Mouse (Mus musculus) midbrain, embryonic 10.5 days (tissue): Measurements from ENCODE around the gene Ece1. TPM values are rescaled to one million over a fixed set of nuclear protein-coding genes. Genes with fewer than 3 reads are reported as not detected.

Experiments used
- DNase-seq: peaks from one replicate; pipeline ENCODE4 v3.0.0-alpha.2; 2017; ENCODE audit warnings: low spot score
- H3K27ac ChIP-seq: fragments of 300-500 bp; sonication (generic); replicated peaks from 2 replicates; pipeline ENCODE4 v1.5.1; 2016; ENCODE audit warnings: mild to moderate bottlenecking
- H3K27me3 ChIP-seq: fragments of 300-500 bp; sonication (generic); 2 replicates; pipeline ENCODE4 v1.6.1; 2016; ENCODE audit warnings: low read depth, mild to moderate bottlenecking; ENCODE audit not compliant: poor library complexity, severe bottlenecking
- H3K36me3 ChIP-seq: fragments of 300-500 bp; sonication (generic); 2 replicates; pipeline ENCODE4 v1.6.1; 2016; ENCODE audit warnings: mild to moderate bottlenecking, moderate library complexity
- H3K4me1 ChIP-seq: fragments of 300-500 bp; sonication (generic); 2 replicates; pipeline ENCODE4 v1.6.1; 2016
- H3K4me3 ChIP-seq: fragments of 300-500 bp; sonication (generic); 2 replicates; pipeline ENCODE4 v1.5.1; 2016; ENCODE audit warnings: mild to moderate bottlenecking, moderate library complexity
- H3K9me3 ChIP-seq: fragments of 300-500 bp; sonication (generic); replicated peaks from 2 replicates; pipeline ENCODE4 v1.6.1; 2016; ENCODE audit warnings: mild to moderate bottlenecking
- WGBS: fragments of 180-500 bp; shearing (Covaris S2); methylation state at CpG from one replicate; pipeline ENCODE4 v1.1.7; 2016; 5-methylcytosine and 5-hydroxymethylcytosine counted together
- polyA plus RNA-seq: library from polyadenylated mRNA; unstranded; fragments of >200 nt; fragmentation: Nextera tagmentation; extraction: Ambion mirVana; gene quantifications from 2 replicates; pipeline ENCODE4 v1.2.1, GENCODE M21; 2016

Gene Ece1
- polyA plus RNA-seq, 1 experiment from 2014 or later, result 31.6 TPM

- Histone ChIP-seq H3K27ac (no peak overlapping the region), H3K9me3 (no peaks in the 10 kb centered on the region), H3K36me3 (peaks cover 97% of the 10 kb centered on the region), H3K27me3 (no peaks in the 10 kb centered on the region), H3K4me3 (no peak overlapping the region), H3K4me1 (peaks cover 10% of the 10 kb centered on the region; the same call in 1 of the 2 replicates)
- 96% methylated on average over 15 of the region's 15 CpGs for WGBS
- no peak for DNase-seq
Observed at GRCm38 (mm10) chr4:138013723-138014479, 151.9 kb downstream of the Ece1 start.

Other genes starting within 250 kb of the Ece1 start
- 4.5 and 6.0 TPM in 2 replicates for gene Rap1gap, start 197.5 kb upstream of the Ece1 start, polyA plus RNA-seq
- 34.2 and 38.6 TPM in 2 replicates for gene Alpl, start 65.9 kb upstream of the Ece1 start, polyA plus RNA-seq
- 34.1 and 36.3 TPM in 2 replicates for gene Eif4g3, start 130.8 kb downstream of the Ece1 start, polyA plus RNA-seq